Mouse (Mus musculus) megakaryocyte, adult 5-6 weeks (primary cell): ENCODE measurements around the gene 2010106E10Rik. TPM values are rescaled to one million over a fixed set of nuclear protein-coding genes. Genes with fewer than 3 reads are reported as not detected.

Source experiments
- ATAC-seq: 2 replicates; pipeline ENCODE4 v1.8.0; 2016; ENCODE audit warnings: mild to moderate bottlenecking, inconsistent platforms; ENCODE audit not compliant: poor library complexity, severe bottlenecking
- total RNA-seq, 2 experiments: library from RNA; stranded (forward) in 1 of 2; stranded (reverse) in 1 of 2; fragments of 153-499, 151-499 nt in 1 of 2; fragments of 221-1000, 200-1000 nt in 1 of 2; gene quantifications; 2 replicates each; pipeline versions ENCODE4 v1.2.3 to v1.2.4; 2015 to 2017

The 2010106E10Rik gene
- total RNA-seq (2015) (not detected in 2 replicates), total RNA-seq (2017) (not detected in 2 replicates)

GRCm38 (mm10) chrX:112494974-112495373 lies at the start of gene 2010106E10Rik:
Gene 2010106E10Rik, plus strand, starts transcription at chrX:112495274.
- no peak for ATAC-seq

DNA sequence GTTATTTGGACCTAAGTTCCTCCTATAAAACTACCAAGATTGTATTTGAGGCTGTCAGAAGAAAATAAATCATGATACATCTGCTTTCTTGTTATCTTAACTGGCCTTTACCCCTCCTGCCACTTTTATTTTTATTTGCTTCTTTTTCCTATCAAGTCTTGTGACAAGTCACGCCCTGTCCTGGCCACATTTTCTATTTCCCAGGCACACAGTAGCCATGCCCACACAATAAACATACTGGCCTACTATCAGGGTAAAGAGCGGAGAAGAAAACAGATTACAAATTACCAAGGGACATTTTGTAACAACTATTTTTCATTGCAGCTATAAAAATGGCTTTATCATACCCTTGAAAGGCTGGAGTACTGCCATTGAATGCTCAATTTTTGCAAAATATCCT lies 10.6 kb downstream of the 2010106E10Rik start:
- ATAC-seq, result no peak

DNA sequence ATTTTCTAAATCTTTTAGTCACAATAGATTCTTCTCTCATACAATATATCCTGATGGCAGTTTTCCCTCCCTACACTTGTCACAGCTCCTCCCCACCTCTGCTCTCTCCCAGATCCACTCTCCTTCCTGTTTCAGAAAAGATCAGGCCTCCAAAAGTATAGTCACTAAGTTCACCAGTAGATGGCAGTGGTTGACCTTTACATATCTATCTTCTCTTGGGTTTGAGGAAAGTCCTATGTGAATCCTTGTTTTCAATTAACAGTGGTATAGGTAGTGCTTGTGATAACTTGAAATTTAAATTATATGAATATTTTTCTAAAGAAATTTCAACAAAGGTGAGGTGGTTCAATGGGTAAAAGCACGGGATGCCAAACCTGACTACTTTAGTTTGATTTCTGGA lies 29.7 kb downstream of the 2010106E10Rik start:
- ATAC-seq, result no peak

DNA sequence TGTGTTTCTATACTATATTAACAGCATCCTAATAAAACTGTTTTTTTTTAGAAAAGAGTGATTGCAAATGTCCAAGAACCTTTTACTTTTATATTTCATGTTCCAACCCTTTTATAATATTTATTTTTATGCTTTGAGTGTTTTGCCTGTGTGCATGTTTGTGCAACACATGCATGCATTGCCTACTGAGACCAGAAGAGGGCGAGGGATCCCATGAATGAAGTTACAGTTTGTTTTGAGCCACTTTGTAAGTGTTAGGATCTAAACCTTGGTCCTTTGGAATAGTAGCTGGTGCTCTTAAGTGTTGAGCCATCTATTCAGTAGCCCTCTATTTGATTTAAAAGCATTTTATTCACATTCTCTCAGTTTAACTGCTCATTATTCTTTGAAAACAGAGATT lies 48.0 kb downstream of the 2010106E10Rik start:
- ATAC-seq, result no peak

GRCm38 (mm10) chrX:112567716-112568115 lies 72.6 kb downstream of the 2010106E10Rik start:
- no peak for ATAC-seq

GRCm38 (mm10) chrX:112600511-112601305 lies 105.6 kb downstream of the 2010106E10Rik start, which contains the start of gene Zfp711:
Gene Zfp711, plus strand, starts transcription at chrX:112600526.
- no peak for ATAC-seq

DNA sequence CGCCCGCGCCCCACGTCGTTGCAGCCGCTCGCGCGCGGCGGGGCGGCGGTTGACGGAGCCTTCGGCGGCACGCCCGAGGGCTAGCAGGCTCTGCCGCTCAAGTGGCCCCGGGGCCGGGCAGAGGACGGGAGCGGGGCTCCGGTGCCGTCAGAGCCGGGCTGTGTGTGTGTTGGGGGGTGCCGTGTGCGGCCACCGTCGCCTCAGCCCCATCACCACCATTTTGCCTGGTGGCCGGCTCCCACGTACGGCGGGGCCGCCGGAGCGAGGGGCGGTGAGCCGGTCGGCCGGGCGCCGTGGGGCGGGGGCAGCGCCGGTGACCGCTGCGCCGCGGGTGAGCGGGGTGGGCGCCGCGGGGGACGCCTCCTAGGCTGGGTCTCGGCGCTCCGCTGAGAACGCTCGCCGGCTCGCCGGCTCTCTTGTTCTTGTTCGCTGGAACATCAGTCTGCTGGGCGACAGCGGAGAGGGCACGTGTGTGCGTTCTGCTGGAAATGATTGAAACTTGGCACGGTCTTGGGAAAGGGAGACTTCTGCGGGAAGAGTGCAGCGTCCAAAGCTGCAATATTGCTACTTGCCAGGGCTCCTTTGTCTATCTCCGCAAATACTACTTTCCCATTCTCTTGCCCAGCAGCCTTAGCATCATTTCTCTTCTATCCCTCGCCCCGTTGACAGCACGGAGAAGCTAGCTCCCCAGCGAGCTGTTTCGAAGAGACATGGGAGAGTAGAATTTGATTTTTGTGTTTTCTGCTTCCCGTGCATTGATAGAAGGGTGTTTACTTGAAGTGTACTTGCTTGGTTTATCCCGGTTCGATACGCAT lies 106.4 kb downstream of the 2010106E10Rik start:
- no peak for ATAC-seq

Other genes starting within 250 kb of the 2010106E10Rik start
- 22.1 and 29.0 TPM in 2 replicates for gene Apool, start 183.9 kb upstream of the 2010106E10Rik start, total RNA-seq (2015)
- gene Apool, start 183.9 kb upstream of the 2010106E10Rik start, total RNA-seq (2017), result 19.9 and 24.5 TPM in 2 replicates
- not detected in 2 replicates for gene Satl1, start 88.5 kb upstream of the 2010106E10Rik start, total RNA-seq (2015)
- not detected in 2 replicates for gene Satl1, start 88.5 kb upstream of the 2010106E10Rik start, total RNA-seq (2017)
- gene Zfp711, start 105.3 kb downstream of the 2010106E10Rik start, total RNA-seq (2015), result not detected in 2 replicates
- not detected in 2 replicates for gene Zfp711, start 105.3 kb downstream of the 2010106E10Rik start, total RNA-seq (2017)
- gene Pof1b, start 203.4 kb downstream of the 2010106E10Rik start, total RNA-seq (2015), result not detected in 2 replicates
- gene Pof1b, start 203.4 kb downstream of the 2010106E10Rik start, total RNA-seq (2017), result not detected in 2 replicates